Mouse (Mus musculus) embryonic fibroblast, embryonic 13.5 days (primary cell): ENCODE data around the gene Crybb1. TPM values are rescaled to one million over a fixed set of nuclear protein-coding genes. Genes with fewer than 3 reads are reported as not detected.

Experiments
- H3K27ac ChIP-seq: 2 replicates; pipeline ENCODE4 v1.5.1; 2012; ENCODE audit warnings: low read length, control low read depth, inconsistent platforms; ENCODE audit not compliant: insufficient read depth
- H3K4me1 ChIP-seq: 2 replicates; pipeline ENCODE4 v1.6.1; 2011; ENCODE audit warnings: low read length; ENCODE audit not compliant: control insufficient read depth, insufficient read depth
- H3K4me3 ChIP-seq: 2 replicates; pipeline ENCODE4 v1.5.1; 2011; ENCODE audit warnings: mild to moderate bottlenecking, control low read depth, low read length; ENCODE audit not compliant: insufficient read depth
- CTCF ChIP-seq: IDR thresholded peaks from 2 replicates; pipeline ENCODE4 v1.5.1; 2011; ENCODE audit warnings: mild to moderate bottlenecking, control low read depth, low read length, moderate library complexity, borderline replicate concordance; ENCODE audit not compliant: insufficient read depth
- POLR2A ChIP-seq: IDR thresholded peaks from 2 replicates; pipeline ENCODE4 v1.6.1; 2011; ENCODE audit warnings: low read depth, mild to moderate bottlenecking, control low read depth, low read length, moderate library complexity
- polyA plus RNA-seq: library from polyadenylated mRNA; stranded (reverse); fragments of >200 nt; gene quantifications from 2 replicates; pipeline ENCODE4 v1.2.4, GENCODE M21; 2011; ENCODE audit warnings: low read depth; ENCODE audit not compliant: missing spikeins, insufficient read length

The Crybb1 gene
- polyA plus RNA-seq, 1 experiment: not detected

DNA sequence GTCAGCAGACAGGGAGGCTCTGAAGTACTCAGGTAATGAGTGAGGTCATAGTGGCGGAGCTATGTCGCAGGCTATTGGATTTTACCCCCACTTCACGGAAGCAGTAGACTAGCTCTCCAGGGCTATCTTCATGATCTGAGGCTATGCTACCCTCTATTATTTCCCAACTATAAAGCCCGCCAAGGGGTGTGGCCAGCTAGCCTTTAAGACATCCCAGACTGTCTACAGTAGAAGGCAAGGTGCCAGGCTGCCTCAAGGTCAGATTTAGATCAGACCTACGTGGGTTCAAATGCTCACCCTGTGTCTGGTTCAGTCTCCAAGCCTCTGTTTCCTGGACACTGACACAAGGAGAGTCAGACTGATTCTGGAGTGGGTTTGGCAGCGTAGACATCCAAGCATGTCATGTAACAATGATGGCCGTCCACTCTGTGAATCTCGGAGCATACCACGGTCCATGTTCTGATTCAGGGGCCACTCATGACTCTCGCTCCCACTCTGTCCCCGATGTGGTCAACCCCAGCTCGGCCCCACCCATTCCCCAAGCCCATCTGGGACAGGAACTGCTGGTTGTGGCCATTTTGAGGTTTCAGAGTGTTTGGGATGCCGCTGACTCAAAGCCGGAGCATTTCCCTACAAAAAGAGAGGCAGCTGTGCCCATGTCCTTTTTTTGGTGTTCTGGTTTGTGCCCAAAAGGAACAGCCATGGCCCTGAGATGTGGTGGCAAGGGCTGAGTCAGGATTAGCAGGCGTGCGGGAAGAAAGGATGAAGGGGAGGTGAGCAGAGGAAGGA lies 4.4 kb downstream of the Crybb1 start:
- Histone ChIP-seq H3K27ac (peak overlapping the region; percentile 25; the same call in 1 of the 2 replicates), H3K4me1 (no peaks in the 10 kb centered on the region), H3K4me3 (no peak overlapping the region)
- TF ChIP-seq POLR2A (no peak), CTCF (no peak)

GRCm38 (mm10) chr5:112260818-112261217 lies 5.2 kb downstream of the Crybb1 start:
- H3K4me1 ChIP-seq: no peaks in the 10 kb centered on the region
- H3K4me3 ChIP-seq: no peak overlapping the region
- H3K27ac ChIP-seq: peak overlapping the region; percentile 25; the same call in 1 of the 2 replicates
- TF ChIP-seq POLR2A (no peak), CTCF (no peak)

DNA sequence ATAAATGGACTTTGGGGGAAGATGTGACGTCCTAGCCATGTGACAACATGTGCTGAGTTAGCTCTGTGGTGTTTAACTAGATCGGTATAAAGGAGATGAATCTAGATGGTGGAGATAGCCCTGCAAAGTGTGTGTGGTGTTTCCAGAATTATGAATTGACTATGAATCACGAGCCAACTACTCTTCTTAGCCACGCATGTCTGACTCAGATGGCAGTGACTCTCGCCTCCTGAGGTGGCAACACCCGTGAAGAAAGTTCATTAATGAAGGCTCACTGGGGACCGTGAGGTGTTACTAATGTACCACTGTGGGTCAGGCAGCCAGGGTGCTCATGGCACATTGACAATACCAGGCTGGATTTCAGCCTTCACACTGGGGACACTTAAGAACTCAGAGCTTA lies 8.5 kb downstream of the Crybb1 start:
- no peak overlapping the region for H3K4me3 ChIP-seq
- TF ChIP-seq CTCF: no peak
- no peaks in the 10 kb centered on the region for H3K4me1 ChIP-seq

GRCm38 (mm10) chr5:112265110-112265509 lies 9.5 kb downstream of the Crybb1 start:
- TF ChIP-seq CTCF: no peak
- no peak for TF ChIP-seq POLR2A
- H3K27ac ChIP-seq: no peak overlapping the region
- no peaks in the 10 kb centered on the region for H3K4me1 ChIP-seq
- H3K4me3 ChIP-seq: no peak overlapping the region

More for the DNA sequence above, 8.5 kb downstream of the Crybb1 start:
- no peak overlapping the region for H3K27ac ChIP-seq

- Histone ChIP-seq H3K4me1 (no peaks in the 10 kb centered on the region), H3K27ac (no peak overlapping the region), H3K4me3 (no peak overlapping the region)
- TF ChIP-seq POLR2A (no peak), CTCF (no peak)
These were observed 9.9 kb downstream of the Crybb1 start for GRCm38 (mm10) chr5:112265515-112265914.

DNA sequence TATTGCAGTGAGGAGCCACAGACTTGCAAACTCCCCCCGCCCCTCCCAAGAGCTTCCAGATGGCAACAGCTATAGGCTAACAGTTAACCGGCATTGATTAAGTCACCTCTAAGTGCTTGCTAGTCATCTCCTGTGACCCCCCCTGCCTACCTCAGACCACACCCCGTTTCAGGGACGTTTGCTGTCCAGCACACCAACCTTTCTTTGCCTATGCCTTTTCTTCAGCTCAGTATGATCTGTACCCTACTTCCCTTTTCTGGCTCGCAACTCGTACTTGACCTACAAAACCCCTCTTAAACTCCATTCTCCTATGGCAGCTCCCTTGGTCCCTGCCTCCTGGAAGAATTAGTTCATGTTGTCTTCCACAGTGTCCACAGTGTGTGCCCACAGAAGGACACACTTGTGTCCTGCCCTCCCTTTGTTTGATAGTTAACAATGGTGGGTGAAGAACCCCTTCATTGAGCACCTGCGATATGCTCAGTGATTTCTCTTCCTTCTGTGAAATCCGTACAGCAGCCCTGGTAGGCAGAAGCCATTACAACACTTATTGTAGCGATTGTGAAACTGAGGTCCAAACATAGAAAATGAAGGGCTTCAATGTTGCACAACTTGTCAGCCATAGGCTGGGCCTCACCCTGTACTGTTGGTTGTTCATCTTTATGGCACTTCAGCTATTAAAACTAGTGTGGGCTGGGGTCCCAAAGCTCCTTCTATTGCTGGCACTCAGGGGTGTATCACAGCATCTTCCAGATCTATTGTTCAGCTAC lies 10.6 kb downstream of the Crybb1 start:
- Histone ChIP-seq H3K4me3 (no peak overlapping the region), H3K27ac (no peak overlapping the region), H3K4me1 (no peaks in the 10 kb centered on the region)
- TF ChIP-seq CTCF (no peak), POLR2A (no peak)

DNA sequence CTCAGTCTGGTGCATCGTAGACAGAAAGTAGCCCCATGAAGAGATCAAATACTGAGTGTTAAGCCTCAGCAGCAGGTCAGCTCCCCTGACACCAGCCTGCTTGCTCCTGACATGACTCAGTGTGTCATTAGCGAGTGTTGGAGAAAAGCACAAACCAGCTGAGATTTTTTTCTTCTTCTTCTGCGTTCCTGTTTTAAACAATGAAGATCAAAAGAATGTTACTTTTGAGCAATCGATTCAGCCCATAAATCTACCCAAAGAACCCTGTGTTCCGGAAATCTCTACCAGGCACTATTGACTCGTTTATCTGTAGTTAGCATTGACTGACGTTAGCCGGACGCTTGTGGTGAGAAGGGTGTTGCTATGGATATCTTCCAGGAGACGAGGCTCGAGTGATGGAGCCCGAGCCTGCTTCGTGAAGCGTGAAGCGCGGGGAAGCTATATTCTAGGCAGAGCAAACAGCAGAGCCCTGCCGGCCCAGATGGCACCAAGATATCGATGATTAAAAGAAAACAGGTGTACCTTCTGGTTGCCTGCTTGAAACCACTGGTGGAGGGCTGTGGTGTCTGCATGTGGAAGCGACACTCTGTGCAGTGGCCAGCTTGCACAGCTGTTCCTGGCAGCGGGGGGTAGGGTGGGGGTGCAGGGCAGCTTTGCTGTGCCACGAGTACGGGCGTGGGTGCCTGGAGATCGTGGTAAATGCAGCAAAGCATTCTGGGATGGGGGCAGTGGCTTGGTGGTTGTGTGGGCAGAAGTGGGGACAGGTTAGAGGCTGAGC lies 15.3 kb downstream of the Crybb1 start:
- Histone ChIP-seq H3K27ac (no peak overlapping the region), H3K4me1 (no peaks in the 10 kb centered on the region), H3K4me3 (no peak overlapping the region)
- TF ChIP-seq POLR2A: no peak
- no peak for TF ChIP-seq CTCF

DNA sequence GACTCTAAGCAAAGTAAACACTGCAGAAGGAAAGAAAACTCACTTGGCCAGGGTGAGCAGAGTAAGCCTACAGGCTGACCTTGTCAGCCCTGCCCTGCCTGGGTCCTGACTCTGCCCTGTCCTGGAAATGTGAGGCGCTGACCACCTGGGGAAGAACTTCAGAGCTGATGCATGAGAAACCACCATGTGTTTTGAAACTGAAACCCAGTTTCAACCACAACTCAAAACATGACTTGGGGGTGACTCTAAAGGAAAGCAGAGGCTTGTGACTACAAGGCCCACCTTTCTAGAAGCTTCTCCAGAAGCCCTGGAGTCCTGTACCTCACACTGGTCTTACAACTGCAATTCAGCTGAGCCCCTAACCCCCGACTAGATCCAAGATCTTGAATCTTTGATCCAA lies 17.3 kb downstream of the Crybb1 start:
- no peak overlapping the region for H3K4me3 ChIP-seq
- TF ChIP-seq CTCF (no peak), POLR2A (no peak)
- no peaks in the 10 kb centered on the region for H3K4me1 ChIP-seq
- no peak overlapping the region for H3K27ac ChIP-seq

GRCm38 (mm10) chr5:112273746-112274463 lies 18.3 kb downstream of the Crybb1 start:
- H3K4me1 ChIP-seq: no peaks in the 10 kb centered on the region
- H3K4me3 ChIP-seq: no peak overlapping the region
- H3K27ac ChIP-seq: no peak overlapping the region
- TF ChIP-seq POLR2A (no peak), CTCF (no peak)
